Mouse (Mus musculus) lung, adult 2 months (tissue): Measurements from ENCODE around the gene 1600014C10Rik.

ENCODE experiments used
- CTCF ChIP-seq: fragments of 200-500 bp; IDR thresholded peaks from 2 replicates; pipeline ENCODE4 v1.5.1; 2011; ENCODE audit warnings: mild to moderate bottlenecking, low read length, control low read depth; ENCODE audit not compliant: insufficient read depth
- POLR2A ChIP-seq: fragments of 200-500 bp; IDR thresholded peaks from 2 replicates; pipeline ENCODE4 v1.6.1; 2011; ENCODE audit warnings: low read depth, mild to moderate bottlenecking, control low read depth, low read length, borderline replicate concordance; ENCODE audit errors: extremely low read depth

GRCm38 (mm10) chr7:38176056-38176455 is 7.0 kb upstream of the 1600014C10Rik start:
- TF ChIP-seq POLR2A, result no peak
- no peak for TF ChIP-seq CTCF
